In the genomic region with DNA sequence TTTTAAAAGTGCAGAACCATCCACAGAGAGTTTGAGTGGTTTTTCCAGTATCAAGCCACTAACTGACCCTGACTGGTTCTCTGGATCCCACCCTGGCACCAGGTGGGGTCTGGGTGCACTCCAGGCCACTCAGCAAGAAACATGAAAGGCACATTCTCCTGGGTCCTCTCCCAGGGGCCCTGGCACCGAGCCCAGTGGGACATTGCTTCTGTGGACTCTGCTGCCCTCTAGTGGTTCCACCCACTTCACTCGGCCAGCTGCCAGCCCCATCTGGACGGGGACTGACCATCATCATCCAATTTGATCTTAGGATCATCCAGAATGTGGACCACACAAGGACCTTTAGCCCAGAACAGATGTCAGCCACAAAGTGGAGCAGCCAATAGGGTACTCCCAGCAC, we compare ENCODE assay signal across 8 mouse cellular contexts. TPM values are rescaled to one million over a fixed set of nuclear protein-coding genes. Genes with fewer than 3 reads are reported as not detected.
DNase-seq lines count a peak whose midpoint lies in the region; ATAC-seq lines count a peak whose summit lies in the region.

No protein-coding gene starts in this region.

- H3K9ac ChIP-seq in neural tube, embryonic 15.5 days (replicated peaks): no peak overlapping the region

- H3K27me3 ChIP-seq in neural tube, embryonic 15.5 days (replicated peaks): peaks cover 5% of the 10 kb centered on the region; the same call in 1 of the 2 replicates

- ATAC-seq in neural tube, embryonic 15.5 days (ENCODE audit: low FRiP score): no peak

- no peaks in the 10 kb centered on the region for H3K36me3 ChIP-seq in neural tube, embryonic 15.5 days

- H3K4me2 ChIP-seq in neural tube, embryonic 15.5 days: no peak overlapping the region

- DNase-seq in neural tube, embryonic 10.5 days (ENCODE audit: extremely low spot score, low spot score): peak; percentile 82
- DNase-seq in cerebellum, adult 11-12 months: peak; percentile 60
- peak; percentile 58 to 75 for DNase-seq in frontal cortex, postnatal 14 days (ENCODE audit: low spot score in 2 of 2)
- DNase-seq in kidney, adult 8-10 months: peak; percentile 42 to 80
- DNase-seq in lung, adult 18-20 months: peak; percentile 61 to 70
- DNase-seq in retina, embryonic 14.5 days (ENCODE audit: low spot score): peak; percentile 91
- peak; percentile 55 to 74 for DNase-seq in urinary bladder, postnatal 36 days (ENCODE audit: low spot score in 2 of 2)

- H3K4me3 ChIP-seq in neural tube, embryonic 15.5 days (replicated peaks): no peak overlapping the region

- peaks cover 5% of the 10 kb centered on the region; the same call in 1 of the 2 replicates for H3K4me1 ChIP-seq in neural tube, embryonic 15.5 days

- no peaks in the 10 kb centered on the region for H3K9me3 ChIP-seq in neural tube, embryonic 15.5 days (replicated peaks)

- 2% methylated on average over 3 of the region's 3 CpGs for WGBS in neural tube, embryonic 15.5 days

- no peak overlapping the region for H3K27ac ChIP-seq in neural tube, embryonic 15.5 days (replicated peaks)

RNA-seq across cellular contexts. Expression of a gene that starts 15.6 kb away (rescaled TPM):
- polyA plus RNA-seq in neural tube, embryonic 15.5 days (2015; fragmentation: Nextera tagmentation; extraction: Ambion mirVana): 16.3 and 16.9 TPM in 2 replicates
